Mouse (Mus musculus) neural tube, embryonic 12.5 days (tissue): ENCODE data around the gene Ust. TPM values are rescaled to one million over a fixed set of nuclear protein-coding genes. Genes with fewer than 3 reads are reported as not detected.

Experiments
- ATAC-seq: fragments of 200-750 bp; cut with Nextera tagmentation; 2 replicates; pipeline ENCODE4 v1.8.0; 2017; ENCODE audit warnings: low read depth, mild to moderate bottlenecking, moderate TSS enrichment, moderate library complexity; ENCODE audit not compliant: low FRiP score
- H3K27ac ChIP-seq: fragments of 300-500 bp; sonication (generic); 2 replicates; pipeline ENCODE4 v1.5.1; 2016
- H3K27me3 ChIP-seq: fragments of 300-500 bp; sonication (generic); replicated peaks from 2 replicates; pipeline ENCODE4 v1.6.1; 2016; ENCODE audit warnings: mild to moderate bottlenecking
- H3K36me3 ChIP-seq: fragments of 300-500 bp; sonication (generic); 2 replicates; pipeline ENCODE4 v1.6.1; 2016; ENCODE audit warnings: mild to moderate bottlenecking
- H3K4me1 ChIP-seq: fragments of 300-500 bp; sonication (generic); 2 replicates; pipeline ENCODE4 v1.6.1; 2016
- H3K4me2 ChIP-seq: fragments of 300-500 bp; sonication (generic); replicated peaks from 2 replicates; pipeline ENCODE4 v1.6.1; 2016; ENCODE audit warnings: mild to moderate bottlenecking
- H3K4me3 ChIP-seq: fragments of 300-500 bp; sonication (generic); 2 replicates; pipeline ENCODE4 v1.5.1; 2016
- H3K9ac ChIP-seq: fragments of 300-500 bp; sonication (generic); 2 replicates; pipeline ENCODE4 v1.6.1; 2016; ENCODE audit warnings: mild to moderate bottlenecking
- H3K9me3 ChIP-seq: fragments of 300-500 bp; sonication (generic); 2 replicates; pipeline ENCODE4 v1.6.1; 2016; ENCODE audit warnings: mild to moderate bottlenecking
- WGBS: fragments of 180-500 bp; shearing (Covaris S2); methylation state at CpG from one replicate; pipeline ENCODE4 v1.1.7; 2016; 5-methylcytosine and 5-hydroxymethylcytosine counted together
- polyA plus RNA-seq: library from polyadenylated mRNA; unstranded; fragments of >200 nt; fragmentation: Nextera tagmentation; extraction: Ambion mirVana; gene quantifications from 2 replicates; pipeline ENCODE4 v1.2.1, GENCODE M21; 2016

Gene Ust
- polyA plus RNA-seq, 1 experiment from 2014 or later: 7.8 TPM

- Histone ChIP-seq H3K9ac (no peak overlapping the region), H3K4me1 (peaks cover 17% of the 10 kb centered on the region), H3K27me3 (peaks cover 7% of the 10 kb centered on the region; the same call in 1 of the 2 replicates), H3K9me3 (no peaks in the 10 kb centered on the region), H3K4me3 (no peak overlapping the region), H3K27ac (no peak overlapping the region), H3K4me2 (no peak overlapping the region), H3K36me3 (no peaks in the 10 kb centered on the region)
- ATAC-seq: no peak
- 60% methylated on average over 7 of the region's 7 CpGs for WGBS
Measured at GRCm38 (mm10) chr10:8520766-8521395, 2.3 kb upstream of the Ust start.

GRCm38 (mm10) chr10:8519014-8519491 lies 428 bp upstream of the Ust start:
- H3K27ac ChIP-seq: no peak overlapping the region
- H3K9ac ChIP-seq: peak overlapping the region; percentile 75
- peaks cover 7% of the 10 kb centered on the region; the same call in 1 of the 2 replicates for H3K27me3 ChIP-seq
- no peaks in the 10 kb centered on the region for H3K9me3 ChIP-seq
- peak overlapping the region; percentile 94 for H3K4me2 ChIP-seq
- 1% methylated on average over 18 of the region's 18 CpGs for WGBS
- H3K4me3 ChIP-seq: peak overlapping the region; percentile 82
- ATAC-seq: no peak
- H3K4me1 ChIP-seq: peaks cover 17% of the 10 kb centered on the region
- H3K36me3 ChIP-seq: peaks cover 3% of the 10 kb centered on the region; the same call in 1 of the 2 replicates

GRCm38 (mm10) chr10:8517591-8518140 lies 959 bp downstream of the Ust start:
- Histone ChIP-seq H3K9ac (peak overlapping the region; percentile 75), H3K27ac (no peak overlapping the region), H3K36me3 (peaks cover 3% of the 10 kb centered on the region; the same call in 1 of the 2 replicates), H3K4me3 (peak overlapping the region; percentile 82), H3K9me3 (no peaks in the 10 kb centered on the region), H3K4me1 (peaks cover 17% of the 10 kb centered on the region), H3K4me2 (peak overlapping the region; percentile 94), H3K27me3 (peaks cover 7% of the 10 kb centered on the region; the same call in 1 of the 2 replicates)
- peak; percentile 33 for ATAC-seq
- WGBS: under 1% methylated on average over 26 of the region's 26 CpGs

GRCm38 (mm10) chr10:8516916-8517524 lies 1.6 kb downstream of the Ust start:
- ATAC-seq: no peak
- H3K27ac ChIP-seq: no peak overlapping the region
- H3K4me3 ChIP-seq: peak overlapping the region; percentile 82
- peaks cover 17% of the 10 kb centered on the region for H3K4me1 ChIP-seq
- peak overlapping the region; percentile 94 for H3K4me2 ChIP-seq
- H3K27me3 ChIP-seq: peaks cover 7% of the 10 kb centered on the region; the same call in 1 of the 2 replicates
- H3K36me3 ChIP-seq: peaks cover 3% of the 10 kb centered on the region; the same call in 1 of the 2 replicates
- H3K9me3 ChIP-seq: no peaks in the 10 kb centered on the region
- 10% methylated on average over 9 of the region's 9 CpGs for WGBS
- no peak overlapping the region; the same call in 1 of the 2 replicates for H3K9ac ChIP-seq

- Histone ChIP-seq H3K4me1 (peaks cover 14% of the 10 kb centered on the region), H3K4me2 (no peak overlapping the region), H3K4me3 (no peak overlapping the region), H3K9me3 (no peaks in the 10 kb centered on the region), H3K27ac (no peak overlapping the region), H3K27me3 (peaks cover 7% of the 10 kb centered on the region; the same call in 1 of the 2 replicates), H3K36me3 (peaks cover 3% of the 10 kb centered on the region; the same call in 1 of the 2 replicates), H3K9ac (no peak overlapping the region)
- WGBS: 85% methylated on average over 3 of the region's 3 CpGs
- no peak for ATAC-seq
Measured at GRCm38 (mm10) chr10:8513690-8514089, 4.9 kb downstream of the Ust start.

GRCm38 (mm10) chr10:8512222-8512621 lies 6.4 kb downstream of the Ust start:
- Histone ChIP-seq H3K9me3 (no peaks in the 10 kb centered on the region), H3K27me3 (peaks cover 3% of the 10 kb centered on the region; the same call in 1 of the 2 replicates), H3K9ac (no peak overlapping the region), H3K36me3 (peaks cover 3% of the 10 kb centered on the region; the same call in 1 of the 2 replicates), H3K4me2 (no peak overlapping the region), H3K27ac (no peak overlapping the region), H3K4me1 (peaks cover 3% of the 10 kb centered on the region), H3K4me3 (no peak overlapping the region)
- WGBS: 78% methylated on average over 6 of the region's 6 CpGs
- ATAC-seq: no peak

GRCm38 (mm10) chr10:8511760-8512159 lies 6.9 kb downstream of the Ust start:
- H3K4me3 ChIP-seq: no peak overlapping the region
- peaks cover 3% of the 10 kb centered on the region; the same call in 1 of the 2 replicates for H3K27me3 ChIP-seq
- peaks cover 3% of the 10 kb centered on the region; the same call in 1 of the 2 replicates for H3K36me3 ChIP-seq
- H3K9me3 ChIP-seq: no peaks in the 10 kb centered on the region
- H3K9ac ChIP-seq: no peak overlapping the region
- no peak for ATAC-seq
- WGBS: 54% methylated on average over 8 of the region's 8 CpGs
- no peak overlapping the region for H3K27ac ChIP-seq
- H3K4me2 ChIP-seq: no peak overlapping the region
- no peaks in the 10 kb centered on the region for H3K4me1 ChIP-seq

GRCm38 (mm10) chr10:8506247-8506573 lies 12.4 kb downstream of the Ust start:
- H3K36me3 ChIP-seq: no peaks in the 10 kb centered on the region

GRCm38 (mm10) chr10:8505346-8506246 lies 13.0 kb downstream of the Ust start:
- Histone ChIP-seq H3K4me2 (no peak overlapping the region), H3K36me3 (no peaks in the 10 kb centered on the region), H3K9me3 (no peaks in the 10 kb centered on the region), H3K27me3 (no peaks in the 10 kb centered on the region), H3K27ac (no peak overlapping the region), H3K9ac (no peak overlapping the region), H3K4me3 (no peak overlapping the region), H3K4me1 (0 out of 2 replicates have a peak, but pooled peaks cover 4% of the 10 kb centered on the region)
- no peak for ATAC-seq
- 54% methylated on average over 13 of the region's 13 CpGs for WGBS

More at GRCm38 (mm10) chr10:8506247-8506573, 12.4 kb downstream of the Ust start:
- WGBS: 42% methylated on average over 3 of the region's 3 CpGs
- Histone ChIP-seq H3K27me3 (no peaks in the 10 kb centered on the region), H3K4me2 (no peak overlapping the region), H3K9ac (no peak overlapping the region), H3K4me1 (0 out of 2 replicates have a peak, but pooled peaks cover 4% of the 10 kb centered on the region), H3K27ac (no peak overlapping the region), H3K9me3 (no peaks in the 10 kb centered on the region), H3K4me3 (no peak overlapping the region)
- no peak for ATAC-seq

- Histone ChIP-seq H3K27me3 (no peaks in the 10 kb centered on the region), H3K4me2 (no peak overlapping the region), H3K9me3 (no peaks in the 10 kb centered on the region), H3K4me3 (no peak overlapping the region), H3K4me1 (0 out of 2 replicates have a peak, but pooled peaks cover 4% of the 10 kb centered on the region), H3K9ac (no peak overlapping the region), H3K36me3 (no peaks in the 10 kb centered on the region), H3K27ac (no peak overlapping the region)
- ATAC-seq: no peak
- whole genome bisulfite sequencing: 90% methylated on average over 4 of the region's 4 CpGs
Measured at GRCm38 (mm10) chr10:8504832-8505231, 13.8 kb downstream of the Ust start.

GRCm38 (mm10) chr10:8498951-8499891 lies 19.4 kb downstream of the Ust start:
- Histone ChIP-seq H3K4me1 (peaks cover 10% of the 10 kb centered on the region; the same call in 1 of the 2 replicates), H3K9ac (no peak overlapping the region), H3K4me3 (no peak overlapping the region), H3K27me3 (no peaks in the 10 kb centered on the region), H3K27ac (no peak overlapping the region), H3K9me3 (no peaks in the 10 kb centered on the region), H3K4me2 (no peak overlapping the region), H3K36me3 (no peaks in the 10 kb centered on the region)
- WGBS: 83% methylated on average over 13 of the region's 13 CpGs
- no peak for ATAC-seq
